Mouse (Mus musculus): ENCODE results near the gene Cul1. TPM values are rescaled to one million over a fixed set of nuclear protein-coding genes. Genes with fewer than 3 reads are reported as not detected.
A peak's percentile ranks its signal among the peaks of the same experiment; 100 is the strongest.
"Not testable (repeated sequence)": the region's sequence is repeated elsewhere in the genome, so short reads cannot be mapped to it uniquely, and the experiment has no call there.

The Cul1 gene
- polyA plus RNA-seq, 1 experiment from 2014 or later: 197 TPM

GRCm38 (mm10) chr6:47426556-47426955, 26.6 kb upstream of the Cul1 start:
- H3K27ac ChIP-seq (ENCODE audit: low read depth, low read length); H3K4me3 ChIP-seq (ENCODE audit: low read depth, low read length); H3K9ac ChIP-seq (ENCODE audit: low read length); H3K9me3 ChIP-seq (ENCODE audit: control insufficient read depth, low read length); H3K4me1 ChIP-seq (ENCODE audit: control insufficient read depth, insufficient read depth, low read length); H3K4me2 ChIP-seq (ENCODE audit: low read depth); DNase-seq (ENCODE audit: low spot score); ATAC-seq (ENCODE audit: insufficient read depth, low FRiP score, low TSS enrichment); H3K27me3 ChIP-seq (ENCODE audit: control insufficient read depth, insufficient read depth, low read length); H3K36me3 ChIP-seq (ENCODE audit: control insufficient read depth, insufficient read depth, low read length): not testable (repeated sequence)
- WGBS: 95% methylated on average over 4 of the region's 4 CpGs

GRCm38 (mm10) chr6:47432795-47433194, 20.4 kb upstream of the Cul1 start:
- H3K4me1 ChIP-seq (ENCODE audit: control insufficient read depth, insufficient read depth, low read length); H3K4me2 ChIP-seq (ENCODE audit: low read depth); H3K27ac ChIP-seq (ENCODE audit: low read depth, low read length); H3K4me3 ChIP-seq (ENCODE audit: low read depth, low read length); ATAC-seq (ENCODE audit: insufficient read depth, low FRiP score, low TSS enrichment); H3K36me3 ChIP-seq (ENCODE audit: control insufficient read depth, insufficient read depth, low read length); H3K9me3 ChIP-seq (ENCODE audit: control insufficient read depth, low read length); H3K27me3 ChIP-seq (ENCODE audit: control insufficient read depth, insufficient read depth, low read length); DNase-seq (ENCODE audit: low spot score); H3K9ac ChIP-seq (ENCODE audit: low read length): not testable (repeated sequence)
- WGBS: 93% methylated on average over 12 of the region's 12 CpGs

GRCm38 (mm10) chr6:47440080-47440479, 13.1 kb upstream of the Cul1 start:
- no peak for DNase-seq (ENCODE audit: low spot score)
- 81% methylated on average over 2 of the region's 2 CpGs for WGBS

GRCm38 (mm10) chr6:47447658-47448057, 5.5 kb upstream of the Cul1 start:
- no peaks in the 10 kb centered on the region for H3K9me3 ChIP-seq (ENCODE audit: control insufficient read depth, low read length)
- 80% methylated on average over 1 of the region's 1 CpGs for WGBS
- no peaks in the 10 kb centered on the region for H3K36me3 ChIP-seq (ENCODE audit: control insufficient read depth, insufficient read depth, low read length)
- H3K27ac ChIP-seq (ENCODE audit: low read depth, low read length): no peak overlapping the region
- H3K4me1 ChIP-seq (ENCODE audit: control insufficient read depth, insufficient read depth, low read length): no peaks in the 10 kb centered on the region
- no peaks in the 10 kb centered on the region for H3K27me3 ChIP-seq (ENCODE audit: control insufficient read depth, insufficient read depth, low read length)
- DNase-seq (ENCODE audit: low spot score) (no peak), ATAC-seq (ENCODE audit: insufficient read depth, low FRiP score, low TSS enrichment) (no peak)
- no peak overlapping the region for H3K9ac ChIP-seq (ENCODE audit: low read length)
- H3K4me3 ChIP-seq (ENCODE audit: low read depth, low read length): no peak overlapping the region
- no peak overlapping the region for H3K4me2 ChIP-seq (ENCODE audit: low read depth)

More at GRCm38 (mm10) chr6:47440080-47440479, 13.1 kb upstream of the Cul1 start:
- Histone ChIP-seq H3K4me2 (ENCODE audit: low read depth) (no peak overlapping the region), H3K27ac (ENCODE audit: low read depth, low read length) (no peak overlapping the region), H3K9me3 (ENCODE audit: control insufficient read depth, low read length) (no peaks in the 10 kb centered on the region), H3K27me3 (ENCODE audit: control insufficient read depth, insufficient read depth, low read length) (no peaks in the 10 kb centered on the region), H3K4me1 (ENCODE audit: control insufficient read depth, insufficient read depth, low read length) (no peaks in the 10 kb centered on the region), H3K4me3 (ENCODE audit: low read depth, low read length) (no peak overlapping the region), H3K36me3 (ENCODE audit: control insufficient read depth, insufficient read depth, low read length) (no peaks in the 10 kb centered on the region), H3K9ac (ENCODE audit: low read length) (no peak overlapping the region)
- ATAC-seq (ENCODE audit: insufficient read depth, low FRiP score, low TSS enrichment): no peak

DNA sequence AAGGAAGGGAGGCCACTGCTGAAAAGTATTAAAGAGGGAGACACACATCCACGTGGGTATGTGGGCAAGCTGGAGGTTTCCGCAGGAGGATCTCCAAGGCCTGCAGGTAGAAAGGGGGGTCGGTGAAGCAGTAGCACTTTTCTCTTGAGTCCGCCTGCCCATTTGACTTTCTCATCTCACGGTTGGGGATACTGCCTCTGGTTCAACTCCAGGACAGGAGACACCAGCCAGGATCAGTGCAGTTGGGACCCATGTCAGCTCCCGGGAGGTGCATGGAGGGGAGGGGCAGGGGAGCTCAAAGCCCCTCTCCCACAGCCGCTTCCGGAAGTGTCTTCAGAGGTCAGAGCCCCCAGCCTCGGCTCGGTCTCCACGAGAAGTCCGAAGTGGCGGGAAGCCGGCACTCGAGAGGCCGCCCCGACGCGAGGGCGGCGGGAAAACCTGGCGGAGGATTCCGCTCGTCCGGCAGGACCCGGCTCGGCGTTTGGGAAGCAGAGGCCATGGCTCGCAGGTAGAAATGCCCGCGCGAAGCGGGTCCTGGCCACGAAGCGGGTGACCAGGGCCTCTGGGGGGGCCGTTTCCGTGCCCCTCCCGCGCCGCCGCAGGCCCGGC, 428 bp downstream of the Cul1 start:
- WGBS: under 1% methylated on average over 34 of the region's 42 CpGs
- Histone ChIP-seq H3K27ac (ENCODE audit: low read depth, low read length) (peak overlapping the region; percentile 98), H3K4me1 (ENCODE audit: control insufficient read depth, insufficient read depth, low read length) (peaks cover 11% of the 10 kb centered on the region; the same call in 1 of the 2 replicates), H3K36me3 (ENCODE audit: control insufficient read depth, insufficient read depth, low read length) (no peaks in the 10 kb centered on the region), H3K9me3 (ENCODE audit: control insufficient read depth, low read length) (no peaks in the 10 kb centered on the region), H3K4me2 (ENCODE audit: low read depth) (peak overlapping the region; percentile 82), H3K27me3 (ENCODE audit: control insufficient read depth, insufficient read depth, low read length) (no peaks in the 10 kb centered on the region), H3K9ac (ENCODE audit: low read length) (peak overlapping the region; percentile 93), H3K4me3 (ENCODE audit: low read depth, low read length) (peak overlapping the region; percentile 73)
- ATAC-seq (ENCODE audit: insufficient read depth, low FRiP score, low TSS enrichment) (peak; percentile 65), DNase-seq (ENCODE audit: low spot score) (peak; percentile 87)

DNA sequence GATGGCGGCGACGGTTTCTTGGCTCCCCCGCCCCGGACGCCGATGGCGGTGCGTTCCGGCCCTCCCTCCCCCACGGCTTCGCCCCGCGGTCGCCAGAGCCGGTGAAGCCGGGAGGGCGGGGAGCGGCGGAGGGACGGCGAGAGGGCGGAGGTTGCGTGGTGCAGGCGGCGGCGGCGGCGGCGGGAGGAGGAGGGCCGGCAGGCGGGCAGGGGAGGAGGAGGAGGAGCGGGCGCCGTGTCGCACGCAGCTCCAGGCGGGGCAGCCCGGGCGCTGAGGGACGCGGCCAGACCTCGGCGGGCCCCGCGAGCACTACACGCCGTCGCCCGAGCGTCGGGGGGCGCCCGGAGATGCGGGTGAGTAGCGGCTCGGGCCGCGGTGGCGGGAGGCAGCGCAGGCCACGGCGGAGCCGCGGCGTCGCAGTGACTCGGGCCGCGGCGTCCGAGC, 955 bp downstream of the Cul1 start:
- Histone ChIP-seq H3K4me2 (ENCODE audit: low read depth) (peak overlapping the region; percentile 82), H3K9me3 (ENCODE audit: control insufficient read depth, low read length) (no peaks in the 10 kb centered on the region), H3K27me3 (ENCODE audit: control insufficient read depth, insufficient read depth, low read length) (no peaks in the 10 kb centered on the region), H3K27ac (ENCODE audit: low read depth, low read length) (peak overlapping the region; percentile 98), H3K9ac (ENCODE audit: low read length) (peak overlapping the region; percentile 93), H3K4me3 (ENCODE audit: low read depth, low read length) (peak overlapping the region; percentile 73), H3K36me3 (ENCODE audit: control insufficient read depth, insufficient read depth, low read length) (no peaks in the 10 kb centered on the region), H3K4me1 (ENCODE audit: control insufficient read depth, insufficient read depth, low read length) (peaks cover 11% of the 10 kb centered on the region; the same call in 1 of the 2 replicates)
- peak; percentile 88 for ATAC-seq (ENCODE audit: insufficient read depth, low FRiP score, low TSS enrichment)
- DNase-seq (ENCODE audit: low spot score): peak; percentile 78
- WGBS: 1% methylated on average over 10 of the region's 72 CpGs

DNA sequence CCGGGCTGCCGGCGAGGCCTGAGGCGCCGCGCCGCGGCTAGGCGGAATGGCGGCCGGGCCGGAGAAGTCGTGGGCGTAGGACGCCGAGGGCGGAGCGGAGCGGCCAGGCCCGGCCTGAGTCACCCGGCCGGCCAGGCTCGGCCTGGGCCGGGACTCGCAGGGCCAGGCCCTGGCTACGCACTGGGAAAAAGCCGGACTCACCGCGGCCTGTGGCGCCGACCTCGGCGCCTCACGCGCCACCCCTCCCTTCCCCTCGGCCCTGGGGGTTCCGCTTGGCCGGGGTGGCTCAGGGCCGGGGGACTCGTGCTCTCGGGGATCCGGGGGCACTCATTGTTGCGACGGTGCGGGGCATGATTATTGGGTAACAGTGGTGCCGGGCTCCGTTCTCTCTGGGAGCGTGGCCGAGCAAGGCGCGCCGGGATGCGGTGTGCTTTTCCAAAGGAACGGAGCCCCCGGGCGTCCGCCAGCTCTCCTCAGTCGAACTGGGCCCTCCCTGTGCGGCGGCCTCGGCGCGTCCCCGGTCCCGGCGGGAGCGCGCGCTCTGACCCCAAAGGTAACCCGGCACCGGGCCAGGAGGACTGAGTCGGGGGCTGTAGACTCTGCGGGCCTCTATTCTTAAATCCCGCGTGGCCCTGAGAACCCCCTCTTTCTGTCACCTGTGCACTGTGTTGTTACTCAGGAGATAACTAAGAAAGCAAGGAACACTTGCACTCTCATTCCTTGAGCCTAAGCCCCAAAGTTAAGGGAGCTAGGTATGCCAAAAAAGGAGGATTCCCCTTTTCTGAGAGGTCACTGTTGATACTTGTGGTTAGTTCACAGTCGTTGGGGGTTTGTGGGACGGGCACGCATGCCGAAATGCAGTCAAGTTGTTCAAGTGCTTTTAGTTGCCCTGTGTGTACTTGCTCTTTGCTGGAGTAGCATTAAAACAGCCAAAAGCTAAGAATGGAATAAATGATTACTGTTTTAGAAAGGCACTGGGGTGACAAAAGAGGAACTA, 1.7 kb downstream of the Cul1 start:
- peaks cover 11% of the 10 kb centered on the region; the same call in 1 of the 2 replicates for H3K4me1 ChIP-seq (ENCODE audit: control insufficient read depth, insufficient read depth, low read length)
- H3K9ac ChIP-seq (ENCODE audit: low read length): peak overlapping the region; percentile 93
- peak overlapping the region; percentile 73 for H3K4me3 ChIP-seq (ENCODE audit: low read depth, low read length)
- peak overlapping the region; percentile 82 for H3K4me2 ChIP-seq (ENCODE audit: low read depth)
- peak; percentile 80 for DNase-seq (ENCODE audit: low spot score)
- ATAC-seq (ENCODE audit: insufficient read depth, low FRiP score, low TSS enrichment): peak; percentile 86
- no peaks in the 10 kb centered on the region for H3K27me3 ChIP-seq (ENCODE audit: control insufficient read depth, insufficient read depth, low read length)
- H3K27ac ChIP-seq (ENCODE audit: low read depth, low read length): peak overlapping the region; percentile 98
- no peaks in the 10 kb centered on the region for H3K9me3 ChIP-seq (ENCODE audit: control insufficient read depth, low read length)
- under 1% methylated on average over 70 of the region's 79 CpGs for WGBS
- H3K36me3 ChIP-seq (ENCODE audit: control insufficient read depth, insufficient read depth, low read length): no peaks in the 10 kb centered on the region

DNA sequence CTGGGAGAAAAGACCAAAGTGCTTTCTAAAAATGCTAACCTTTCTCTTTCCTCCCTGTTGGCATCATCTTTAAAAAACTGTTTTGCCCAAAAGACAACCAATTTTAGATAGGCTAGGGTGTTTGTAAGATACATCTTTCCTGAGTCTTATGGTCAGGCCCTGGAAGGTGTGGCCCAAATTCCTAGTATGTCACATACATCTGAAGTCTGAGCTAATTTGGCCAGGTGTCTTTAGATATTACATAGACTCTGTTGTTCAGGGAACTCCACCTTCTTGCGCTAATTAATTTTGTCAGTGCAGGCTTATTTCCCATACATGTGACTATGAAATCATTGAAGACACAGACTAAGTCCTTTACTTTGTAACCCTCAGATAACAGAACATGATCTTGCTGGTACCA, 2.6 kb downstream of the Cul1 start:
- WGBS: 92% methylated on average over 1 of the region's 1 CpGs
- H3K27ac ChIP-seq (ENCODE audit: low read depth, low read length): no peak overlapping the region
- peak overlapping the region; percentile 82 for H3K4me2 ChIP-seq (ENCODE audit: low read depth)
- H3K27me3 ChIP-seq (ENCODE audit: control insufficient read depth, insufficient read depth, low read length): no peaks in the 10 kb centered on the region
- peak overlapping the region; percentile 73 for H3K4me3 ChIP-seq (ENCODE audit: low read depth, low read length)
- H3K9me3 ChIP-seq (ENCODE audit: control insufficient read depth, low read length): no peaks in the 10 kb centered on the region
- ATAC-seq (ENCODE audit: insufficient read depth, low FRiP score, low TSS enrichment): no peak
- H3K9ac ChIP-seq (ENCODE audit: low read length): no peak overlapping the region
- H3K36me3 ChIP-seq (ENCODE audit: control insufficient read depth, insufficient read depth, low read length): no peaks in the 10 kb centered on the region
- peaks cover 11% of the 10 kb centered on the region; the same call in 1 of the 2 replicates for H3K4me1 ChIP-seq (ENCODE audit: control insufficient read depth, insufficient read depth, low read length)
- no peak for DNase-seq (ENCODE audit: low spot score)
